Mouse (Mus musculus) CD4-positive, CD25-positive, alpha-beta regulatory T cell, adult 4 months (primary cell): Measurements from ENCODE around the gene Myo1g. TPM values are rescaled to one million over a fixed set of nuclear protein-coding genes. Genes with fewer than 3 reads are reported as not detected.

Experiments
- ATAC-seq: one replicate; pipeline ENCODE4 v1.8.0; 2017
- polyA plus RNA-seq, 2 experiments: library from polyadenylated mRNA; unstranded; fragments of 100-300 nt; shearing (Covaris generic); gene quantifications; one replicate each; pipeline ENCODE4 v1.2.1; 2017

The Myo1g gene
- polyA plus RNA-seq, 2 experiments from 2014 or later: 132 to 240 TPM

DNA sequence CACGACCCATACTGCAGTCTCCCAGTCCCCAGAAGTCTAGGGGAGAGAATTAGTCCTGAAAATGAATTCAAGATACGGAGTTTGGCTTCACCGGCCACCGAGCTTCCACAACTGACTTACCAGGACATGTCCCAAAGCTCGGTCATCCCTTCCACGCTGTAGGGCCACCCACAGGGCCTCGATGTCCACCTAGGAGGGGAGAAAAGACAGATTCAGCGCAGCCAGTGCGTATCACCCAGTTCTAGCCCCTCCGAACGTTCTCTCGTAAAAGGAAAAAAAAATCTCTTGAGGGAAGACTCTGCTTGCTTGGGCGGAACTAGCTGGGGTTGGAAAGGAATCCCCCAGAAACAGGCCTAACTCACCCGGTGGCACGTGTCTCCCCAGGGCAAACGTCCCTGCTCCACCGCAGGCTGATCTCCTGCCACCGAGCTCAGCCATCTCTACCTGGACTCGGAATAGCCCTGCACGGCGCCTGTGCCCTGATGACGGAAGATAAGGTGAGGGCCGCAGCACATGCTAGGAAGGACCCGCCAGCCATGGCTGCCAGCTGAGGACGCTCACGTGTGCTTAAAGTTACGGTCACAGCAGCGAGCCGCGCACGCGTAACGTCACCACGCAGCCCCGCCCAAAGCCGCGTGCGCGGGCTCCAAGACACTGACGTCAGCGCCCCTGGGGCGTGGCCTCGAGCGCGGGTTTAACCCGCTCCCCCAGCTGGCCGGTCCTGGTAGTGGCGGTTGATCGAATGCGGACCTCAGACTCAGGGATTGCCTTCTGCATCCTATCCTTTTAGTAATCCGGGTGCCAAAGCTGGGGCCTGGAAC is 7.6 kb upstream of the Myo1g start:
- ATAC-seq: peak; percentile 96

DNA sequence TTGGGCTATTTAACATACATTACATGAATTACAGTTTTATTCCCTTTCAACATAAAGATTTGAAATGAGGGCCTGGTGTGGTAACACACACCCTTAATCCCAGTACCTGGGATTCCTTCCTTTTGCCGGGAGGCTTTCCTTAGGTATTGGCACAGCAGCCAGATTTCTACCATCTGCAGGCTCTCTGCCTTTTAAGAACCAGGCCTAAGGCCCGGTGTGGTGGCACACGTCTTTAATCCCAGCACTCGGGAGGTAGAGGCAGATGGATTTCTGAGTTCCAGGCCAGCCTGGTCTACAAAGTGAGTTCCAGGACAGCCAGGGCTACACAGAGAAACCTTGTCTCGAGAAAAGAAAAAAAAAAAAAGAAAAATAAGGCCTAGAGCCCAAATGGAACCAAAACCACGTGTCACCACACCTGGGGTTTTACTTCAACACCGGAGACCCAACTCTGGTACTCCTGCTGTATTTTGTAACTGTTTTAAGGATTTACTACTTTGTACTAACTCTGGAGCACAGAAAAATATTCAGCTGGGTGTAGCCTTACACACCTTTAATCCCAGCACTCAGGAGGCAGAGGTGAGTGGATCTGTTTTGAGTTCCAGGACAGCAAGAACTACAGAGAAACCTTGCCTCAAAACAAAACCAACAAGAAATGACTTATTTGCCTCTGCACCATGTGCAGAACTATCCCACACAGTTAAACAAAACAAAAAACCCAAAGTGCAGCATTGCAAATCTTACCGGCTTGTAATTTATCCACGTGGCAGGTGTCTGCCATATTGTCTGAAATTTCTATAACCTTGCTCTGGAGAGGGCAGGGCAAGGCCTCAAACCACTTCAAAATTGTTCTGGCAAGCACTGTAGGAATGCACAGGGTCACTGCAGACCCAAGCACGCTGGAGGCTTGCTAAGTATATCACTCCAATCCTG is 6.8 kb upstream of the Myo1g start:
- ATAC-seq: no peak

DNA sequence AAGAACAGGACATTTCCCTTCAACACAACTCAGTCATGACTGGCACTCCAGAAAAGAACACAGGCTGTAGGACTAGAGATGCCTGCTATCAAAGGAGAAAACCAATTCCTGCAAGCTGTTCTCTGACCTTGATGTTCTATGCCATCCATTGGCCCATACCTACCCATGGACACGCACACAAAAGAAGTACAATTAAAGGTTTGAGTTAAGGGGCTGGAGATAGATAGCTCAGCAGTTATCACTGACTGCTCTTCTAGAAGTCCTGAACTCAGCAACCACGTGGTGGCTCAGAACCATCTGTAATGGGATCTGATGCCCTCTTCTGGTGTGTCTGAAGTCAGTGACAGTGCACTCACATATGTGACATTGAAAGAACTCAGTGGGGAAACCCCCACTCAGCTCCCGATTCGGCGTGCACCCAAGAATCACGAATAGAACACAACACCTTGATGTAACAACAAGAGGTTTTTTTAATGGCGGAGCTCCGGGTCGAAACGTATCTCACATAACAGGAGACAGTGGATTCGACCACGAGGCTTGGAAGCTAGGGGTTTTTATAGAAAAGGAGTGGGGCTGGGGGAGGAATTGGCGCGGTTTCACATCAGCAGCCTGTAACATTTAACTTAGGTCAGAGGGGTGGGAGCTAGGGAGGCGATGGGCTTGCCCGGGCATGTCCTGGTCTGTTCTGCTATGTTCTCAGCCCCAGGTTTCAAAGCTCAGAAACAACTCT is 5.9 kb upstream of the Myo1g start:
- ATAC-seq: peak; percentile 5

DNA sequence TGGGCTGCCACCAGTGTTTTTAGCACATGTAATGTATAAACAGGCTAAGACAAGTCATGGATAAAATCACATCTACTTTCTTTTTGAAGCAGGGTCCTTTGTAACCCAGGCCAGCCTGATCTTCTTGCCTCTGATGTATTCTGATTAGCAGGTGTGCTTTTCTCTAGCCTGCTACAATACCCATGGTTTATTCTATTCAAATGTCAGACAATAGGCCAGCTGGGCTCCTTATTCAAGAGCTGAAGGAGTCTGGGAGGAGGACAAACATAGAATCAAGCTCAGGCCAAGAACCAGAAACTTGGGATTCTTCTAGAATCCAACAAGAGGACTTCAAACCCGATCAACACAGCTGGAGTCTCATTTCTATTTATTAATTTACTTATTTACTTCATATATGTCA is 4.5 kb upstream of the Myo1g start:
- no peak for ATAC-seq

DNA sequence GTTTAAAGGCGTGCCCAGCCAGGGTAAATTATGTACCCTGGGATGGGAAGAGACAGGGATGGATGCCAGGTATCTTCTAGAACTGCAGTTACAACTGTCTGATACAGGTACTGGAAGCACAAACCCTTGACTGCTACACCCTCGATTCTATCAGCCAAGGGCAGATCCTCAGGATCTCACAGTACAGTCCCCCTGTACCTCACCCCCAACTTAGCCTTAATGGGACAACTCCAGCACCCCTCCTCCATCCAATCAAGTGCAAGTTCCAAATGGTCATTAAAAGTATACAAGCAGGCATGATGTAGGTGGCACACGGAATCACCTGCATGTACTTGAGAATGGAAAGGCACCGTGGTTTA is 4.1 kb upstream of the Myo1g start:
- no peak for ATAC-seq

DNA sequence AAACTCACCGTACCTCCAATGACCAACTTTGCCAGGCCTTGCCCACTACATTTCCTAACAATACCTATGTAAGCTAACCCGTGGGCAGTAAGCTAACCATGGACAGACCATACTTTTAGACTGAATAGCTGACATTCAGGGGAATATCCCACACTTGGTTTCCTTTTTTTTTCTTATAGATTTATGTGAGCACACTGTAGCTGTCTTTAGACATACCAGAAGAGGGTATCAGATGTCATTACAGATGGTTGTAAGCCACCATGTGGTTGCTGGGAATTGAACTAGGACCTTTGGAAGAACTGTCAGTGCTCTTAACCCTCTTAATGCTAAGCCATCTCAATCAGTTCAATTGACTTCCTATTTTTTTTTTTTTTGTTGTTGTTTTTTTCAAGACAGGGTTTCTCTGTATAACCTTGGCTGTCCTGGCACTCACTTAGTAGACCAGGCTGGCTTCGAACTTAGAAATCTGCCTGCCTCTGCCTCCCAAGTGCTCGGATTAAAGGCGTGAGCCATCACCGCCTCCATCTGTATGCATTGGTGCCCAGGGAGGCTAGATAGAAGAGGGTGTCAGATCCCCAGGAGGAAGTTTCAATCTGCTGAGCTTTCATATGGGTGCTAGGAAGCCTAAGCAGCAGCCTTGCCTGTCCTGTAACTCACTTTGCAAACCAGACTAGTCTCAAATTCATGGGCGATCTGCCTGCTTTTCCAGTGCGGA is 3.6 kb upstream of the Myo1g start:
- ATAC-seq: no peak

DNA sequence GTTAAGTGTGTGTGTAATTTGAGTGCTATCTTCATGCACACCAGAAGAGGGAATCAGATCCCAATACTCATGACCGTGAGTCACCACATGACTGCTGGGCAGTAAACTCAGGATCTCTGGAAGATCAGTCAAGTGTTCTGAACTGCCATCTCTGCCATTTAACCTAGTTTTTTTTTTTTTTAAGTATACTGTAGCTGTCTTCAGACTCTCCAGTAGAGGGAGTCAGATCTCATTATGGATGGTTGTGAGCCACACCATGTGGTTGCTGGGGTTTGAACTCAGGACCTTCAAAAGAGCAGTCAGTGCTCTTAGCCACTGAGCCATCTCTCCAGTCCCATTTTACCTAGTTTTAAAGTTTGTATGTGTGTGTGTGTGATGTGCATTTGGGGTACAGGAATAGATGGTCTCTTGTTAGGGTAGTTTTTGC is 2.9 kb upstream of the Myo1g start:
- no peak for ATAC-seq

DNA sequence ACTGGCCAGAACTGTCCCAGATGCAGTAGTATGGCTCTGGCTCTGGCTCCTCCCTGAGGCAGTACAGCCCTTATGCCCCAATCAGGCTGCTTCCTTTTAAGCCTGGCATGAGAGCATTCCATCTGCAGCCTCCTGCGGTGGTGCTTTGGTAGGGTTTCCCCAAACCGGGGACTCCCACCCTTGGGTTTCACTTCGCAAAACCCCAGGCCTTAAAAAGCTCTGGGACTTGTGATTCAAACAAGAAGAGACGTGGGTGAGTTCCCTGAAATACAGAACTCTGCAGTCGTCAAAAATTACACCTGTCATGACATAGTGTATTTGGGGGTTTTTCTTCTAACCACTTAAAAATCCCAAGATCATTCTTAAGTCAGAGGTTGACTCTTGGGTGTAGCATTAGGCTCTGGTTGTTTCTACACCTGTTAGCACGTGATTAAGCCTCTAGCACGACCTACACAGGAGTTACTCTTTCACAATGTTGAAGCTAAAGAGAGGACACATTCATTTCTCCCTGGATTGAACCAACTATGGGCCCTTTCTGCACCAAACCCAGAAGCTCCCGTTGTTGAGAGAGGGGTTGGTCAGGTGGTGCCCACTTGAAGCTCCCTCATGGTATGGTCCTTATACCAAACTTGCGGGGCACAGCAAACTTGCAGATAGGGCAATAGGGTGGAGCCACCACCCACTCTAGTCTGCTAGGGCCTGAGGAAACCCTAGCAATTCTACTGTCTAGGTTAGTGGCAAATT is 2.2 kb upstream of the Myo1g start:
- peak; percentile 39 for ATAC-seq

DNA sequence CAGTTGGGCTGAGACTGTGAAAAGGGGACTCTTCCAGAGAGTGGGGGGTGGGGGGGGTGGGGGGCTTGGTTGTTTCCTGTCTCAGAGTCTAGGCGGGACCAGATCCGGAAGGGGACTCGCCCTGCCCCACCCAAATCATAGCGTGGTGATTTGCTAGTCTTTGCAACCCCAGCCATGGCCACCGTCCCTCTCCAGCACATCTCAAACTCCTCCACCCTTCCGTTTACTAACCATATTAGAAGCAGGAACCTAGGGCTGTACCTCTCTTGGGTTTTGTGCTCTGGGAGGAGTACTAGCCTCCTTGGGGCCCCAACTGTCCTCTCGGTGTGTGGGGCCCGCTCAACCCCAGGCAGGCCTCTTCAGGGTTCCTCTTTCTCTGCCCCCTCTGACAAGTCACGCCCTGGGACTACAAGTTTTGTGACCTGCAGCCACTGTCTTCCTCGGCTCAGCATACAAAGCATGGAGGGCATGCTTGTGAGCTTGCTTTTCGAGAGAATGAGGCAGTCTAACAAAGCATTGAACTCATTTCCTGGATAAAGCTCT is 1.2 kb downstream of the Myo1g start:
- peak; percentile 56 for ATAC-seq

DNA sequence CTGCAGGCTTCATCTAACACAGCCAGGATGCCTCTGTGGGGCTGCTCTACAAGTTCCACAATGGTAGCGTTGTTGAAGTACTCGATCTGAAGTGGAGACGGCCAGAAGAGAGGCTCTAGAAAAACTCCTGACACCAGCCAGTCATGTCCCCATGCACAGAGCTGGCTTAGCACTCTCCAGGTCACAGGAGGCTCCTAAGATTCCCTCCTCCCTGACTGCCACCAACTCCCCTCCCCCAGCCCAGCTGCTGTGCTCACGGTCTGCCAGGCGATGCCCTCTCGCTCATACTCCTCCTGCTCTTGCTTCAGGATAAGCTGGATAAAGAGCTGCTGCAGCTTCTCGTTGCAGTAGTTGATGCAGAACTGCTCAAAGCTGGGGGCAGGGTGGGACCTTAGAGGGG is 5.9 kb downstream of the Myo1g start:
- ATAC-seq: no peak

DNA sequence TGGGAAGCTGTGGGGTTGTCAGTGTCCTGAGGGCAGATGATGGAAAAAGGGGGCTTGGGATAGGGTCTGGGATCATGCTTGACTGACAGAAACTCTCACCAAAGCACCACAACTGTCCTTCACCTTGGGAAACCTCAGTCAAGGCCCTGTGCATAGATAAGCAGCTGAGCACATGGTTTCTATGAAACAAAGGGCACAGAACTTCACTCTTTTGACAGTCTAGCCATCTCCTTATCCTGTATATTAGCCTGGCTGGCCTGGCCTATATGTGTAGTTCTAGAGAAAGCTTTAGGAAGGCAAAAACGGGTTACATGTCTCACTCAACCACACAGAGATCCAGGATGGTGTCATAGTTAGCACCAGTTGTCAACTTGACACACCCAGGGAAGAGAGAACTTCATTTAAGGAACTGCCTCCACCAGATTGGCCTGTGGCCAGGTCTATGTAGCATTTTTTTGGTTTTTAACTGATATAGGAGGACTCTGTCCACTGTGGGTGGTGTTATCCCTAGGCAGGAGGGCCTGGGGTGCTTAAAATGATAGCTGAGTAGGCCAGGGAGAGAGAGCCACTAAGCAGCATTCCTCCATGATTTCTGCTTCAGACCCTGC is 12.4 kb downstream of the Myo1g start:
- ATAC-seq: no peak

DNA sequence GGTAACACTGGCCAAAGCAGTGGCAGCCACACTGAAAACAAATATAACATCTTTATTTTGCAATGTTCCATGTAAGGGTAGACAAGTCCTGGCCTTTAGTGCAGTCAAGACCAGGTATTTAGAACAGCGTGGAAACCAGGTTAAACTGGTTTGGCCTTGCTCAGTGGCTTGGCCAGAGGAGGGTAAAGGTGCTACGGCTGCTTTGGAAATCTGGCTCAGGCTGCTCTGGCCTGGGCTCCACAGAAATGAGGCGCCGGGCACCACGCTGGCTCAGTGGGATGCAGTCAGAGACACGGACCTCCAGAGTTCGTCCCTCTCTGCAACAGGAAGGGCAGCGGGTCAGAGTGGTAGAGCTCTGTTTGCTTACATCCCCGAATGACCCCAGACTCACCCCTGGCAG is 14.2 kb downstream of the Myo1g start:
- no peak for ATAC-seq

DNA sequence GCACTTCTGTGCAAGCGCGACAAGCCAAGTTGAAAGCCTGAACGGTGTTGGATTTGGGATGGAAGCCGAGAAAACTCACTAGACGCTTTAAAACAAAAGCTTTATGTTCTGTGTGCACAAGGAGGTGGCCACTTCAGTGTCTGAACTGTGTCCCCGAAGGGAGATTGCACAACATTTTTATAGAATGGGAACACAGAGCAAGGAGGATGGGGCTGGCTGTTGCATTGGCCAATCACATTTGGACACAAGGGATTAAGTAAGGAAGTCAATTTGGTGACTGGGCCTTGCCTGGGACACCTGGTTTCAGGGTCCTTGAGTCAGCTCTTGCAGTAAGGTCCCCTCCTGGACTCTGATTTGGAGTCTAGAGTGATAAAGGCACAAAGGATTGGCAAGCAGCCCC is 16.1 kb downstream of the Myo1g start:
- ATAC-seq: no peak

DNA sequence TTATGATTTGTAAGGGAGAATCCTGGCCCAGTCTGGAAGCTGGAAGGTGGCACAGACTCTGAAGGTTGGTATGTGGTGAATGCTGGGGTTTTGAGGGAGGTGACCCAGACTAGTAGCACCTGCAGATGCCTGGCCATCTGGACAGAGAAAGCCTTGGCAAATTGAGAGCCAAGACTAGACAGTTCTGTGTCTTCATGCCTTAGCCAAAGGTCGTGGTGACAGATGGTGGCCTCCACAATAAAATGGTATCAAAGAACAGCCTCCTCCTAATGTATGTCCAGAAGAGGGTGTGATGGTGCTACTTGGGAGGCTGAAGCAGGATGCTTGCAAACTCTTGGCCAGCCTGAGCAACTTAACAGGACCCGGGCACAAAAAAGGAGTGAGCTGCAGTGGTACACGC is 16.5 kb downstream of the Myo1g start:
- no peak for ATAC-seq

DNA sequence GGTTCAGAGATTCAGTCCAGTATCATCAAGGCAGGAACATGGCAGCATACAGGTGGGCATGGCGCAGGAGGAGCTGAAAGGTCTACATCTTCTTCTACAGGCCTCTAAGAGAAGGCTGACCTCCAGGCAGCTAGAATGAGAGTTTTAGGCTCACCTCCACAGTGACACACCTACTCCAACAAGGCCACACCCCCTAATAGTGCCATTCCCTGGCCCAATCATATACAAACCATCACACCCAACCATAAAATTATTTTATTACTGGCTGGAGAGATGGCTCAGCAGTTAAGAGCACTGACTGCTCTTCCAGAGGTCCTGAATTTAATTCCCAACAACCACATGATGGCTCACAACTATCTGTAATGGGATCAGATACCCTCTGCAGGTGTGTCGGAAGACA is 18.3 kb downstream of the Myo1g start:
- no peak for ATAC-seq

DNA sequence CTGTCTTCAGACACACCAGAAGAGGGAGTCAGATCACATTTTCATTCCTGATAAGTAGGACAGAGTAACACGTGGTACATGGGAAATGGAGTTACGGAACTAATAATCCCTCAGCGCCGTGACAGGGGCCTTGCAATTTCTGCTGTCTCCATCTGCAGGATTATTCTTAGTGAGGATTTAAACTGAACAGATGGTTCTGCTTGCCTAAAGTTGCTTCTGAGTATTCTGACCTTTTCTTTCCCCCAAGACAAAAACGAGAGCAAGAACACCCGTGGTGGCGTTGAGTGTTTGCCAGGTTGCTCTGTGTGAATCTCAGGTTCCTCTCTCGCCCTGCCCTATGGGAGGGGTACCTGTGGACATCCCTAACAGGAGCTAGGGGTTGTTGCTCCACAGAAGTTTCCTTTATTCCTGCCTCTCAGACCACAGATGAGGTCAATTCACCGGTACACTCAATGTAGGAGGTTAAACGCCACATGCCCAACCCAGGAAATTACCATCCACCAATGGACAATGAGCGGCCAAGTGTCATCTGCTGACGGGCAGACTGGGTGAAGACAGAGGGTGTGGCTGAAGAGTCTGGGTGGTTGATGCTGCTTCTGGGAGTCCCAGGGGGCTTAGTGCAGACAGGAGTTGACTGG is 23.3 kb downstream of the Myo1g start:
- peak; percentile 93 for ATAC-seq

DNA sequence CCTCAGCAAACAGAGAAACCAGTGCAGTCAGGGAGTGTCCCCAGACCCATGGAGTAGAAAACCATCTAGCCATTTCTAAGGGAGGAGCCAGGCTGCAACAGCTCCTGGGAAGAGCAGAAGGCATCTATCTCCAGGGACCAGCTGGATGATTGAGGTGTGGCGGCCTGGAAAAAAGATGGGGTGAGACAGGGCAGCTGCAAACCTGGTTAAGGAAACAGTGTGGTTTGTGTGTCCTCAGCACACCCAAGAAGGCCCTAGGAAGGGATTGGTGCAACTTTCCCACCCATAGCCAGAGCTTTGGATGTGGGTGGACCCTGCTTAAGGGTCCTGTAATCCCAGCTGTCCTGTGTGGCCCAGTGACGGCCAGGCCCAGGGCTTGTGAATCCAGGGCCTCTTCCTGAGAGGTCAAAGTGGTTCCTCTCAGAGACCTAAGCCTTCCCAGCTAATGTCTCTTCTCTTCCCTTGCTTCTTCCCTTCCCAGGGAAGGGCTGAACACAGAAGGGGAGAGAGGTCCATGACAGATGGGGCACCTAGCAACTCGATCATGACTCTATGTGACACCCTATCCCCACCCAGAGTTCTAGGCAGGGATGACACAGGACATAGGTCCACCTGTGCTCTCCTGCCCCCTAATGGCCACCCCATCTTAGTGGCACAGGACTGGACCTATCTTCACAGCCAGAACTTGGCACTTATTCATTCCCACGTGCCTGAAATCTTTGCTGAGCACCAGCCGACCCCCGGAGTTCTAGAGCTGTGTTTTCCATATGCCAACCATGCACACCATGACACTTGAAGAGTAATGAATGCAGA is 30.9 kb downstream of the Myo1g start:
- ATAC-seq: peak; percentile 62

DNA sequence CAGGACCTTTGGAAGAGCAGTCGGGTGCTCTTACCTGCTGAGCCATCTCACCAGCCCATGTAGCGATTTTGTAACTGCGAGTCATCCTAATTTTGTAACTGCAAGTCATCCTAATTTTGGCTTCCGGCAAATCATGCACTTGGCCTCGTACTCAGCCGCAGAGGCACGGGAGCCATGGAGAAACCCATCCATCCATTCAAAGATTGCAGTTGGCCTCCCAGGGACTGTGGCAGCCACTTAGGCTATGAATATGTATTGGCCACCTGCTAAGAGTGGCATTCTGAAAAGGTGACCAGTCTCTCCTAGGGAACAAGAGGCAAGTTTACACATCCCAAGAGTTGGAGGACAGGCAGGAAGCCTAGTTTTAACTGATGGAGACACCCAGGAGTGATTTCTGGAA is 31.5 kb downstream of the Myo1g start:
- ATAC-seq: no peak

DNA sequence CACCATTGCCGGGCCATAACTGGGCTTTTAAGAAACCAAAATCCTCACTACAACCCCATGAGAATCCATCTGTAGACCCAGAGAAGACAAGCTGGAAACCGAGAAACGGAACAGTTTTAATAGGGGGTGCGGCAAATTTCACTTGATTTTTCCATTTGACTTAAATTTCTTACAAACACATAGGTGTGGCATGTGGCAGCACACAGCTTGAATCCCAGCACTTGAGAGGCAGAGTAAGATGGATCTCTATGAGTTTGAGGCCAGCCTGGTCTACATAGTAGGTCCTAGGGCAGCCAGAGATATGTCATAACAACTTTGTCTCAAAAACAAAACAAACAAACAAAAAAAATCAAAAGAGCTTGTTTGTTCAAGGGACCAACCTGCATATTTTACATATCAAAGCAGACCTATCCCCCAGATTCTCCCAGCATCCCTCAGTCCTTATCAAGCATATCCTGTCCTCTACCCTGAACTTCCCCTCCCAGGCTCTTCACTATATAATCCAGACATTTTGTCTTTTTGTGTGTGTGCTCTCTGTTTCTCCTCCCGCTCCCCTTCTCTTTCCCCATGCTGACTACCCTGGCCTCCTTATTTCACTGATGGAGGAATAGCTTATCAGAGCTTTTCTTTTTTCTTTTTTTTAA is 32.6 kb downstream of the Myo1g start:
- ATAC-seq: no peak
